Mouse (Mus musculus): ENCODE results near the gene Gm20388. TPM values are rescaled to one million over a fixed set of nuclear protein-coding genes. Genes with fewer than 3 reads are reported as not detected.
A peak's percentile ranks its signal among the peaks of the same experiment; 100 is the strongest.

Gene Gm20388
- polyA plus RNA-seq, 1 experiment from 2014 or later: 5.5 TPM

DNA sequence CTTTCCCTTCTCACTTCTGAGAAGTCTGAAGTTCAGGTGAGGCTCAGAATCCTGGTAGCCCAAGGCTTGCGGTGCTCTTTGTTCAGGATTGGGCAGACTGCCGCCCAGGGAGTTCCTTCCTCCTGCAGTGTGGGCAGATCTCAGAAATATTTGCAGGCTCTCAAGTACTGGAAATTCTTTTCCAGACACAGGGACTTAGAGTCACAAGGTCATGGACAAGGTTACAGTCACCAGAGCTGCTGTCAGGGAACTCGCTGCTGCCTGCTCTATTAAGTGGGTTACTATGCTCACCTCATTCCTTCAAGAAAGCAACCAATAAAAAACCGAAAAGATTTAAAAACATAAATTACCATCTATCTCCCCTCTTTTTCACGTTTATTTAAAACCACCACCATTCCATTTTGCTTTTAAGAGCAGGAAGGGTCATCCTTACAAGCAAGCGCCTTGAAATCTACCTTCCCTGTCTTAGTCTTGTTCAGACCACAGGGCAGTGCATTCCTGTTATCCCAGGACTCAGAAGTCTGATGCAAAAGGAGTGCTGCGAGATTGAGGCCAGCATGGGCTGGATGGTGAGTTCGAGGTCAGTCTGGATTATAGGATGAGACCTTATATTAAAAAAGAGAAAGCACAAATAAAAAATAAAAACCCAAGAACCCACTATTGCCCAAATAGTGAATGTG, 4320.0 kb downstream of the Gm20388 start:
- peaks cover 19% of the 10 kb centered on the region for H3K4me1 ChIP-seq
- no peaks in the 10 kb centered on the region for H3K27me3 ChIP-seq
- WGBS: 42% methylated on average over 8 of the region's 8 CpGs
- no peaks in the 10 kb centered on the region for H3K9me3 ChIP-seq
- H3K4me2 ChIP-seq: peak overlapping the region; percentile 95
- H3K9ac ChIP-seq: no peak overlapping the region
- H3K27ac ChIP-seq: peak overlapping the region; percentile 16; the same call in 1 of the 2 replicates
- H3K4me3 ChIP-seq: peak overlapping the region; percentile 73
- no peaks in the 10 kb centered on the region for H3K36me3 ChIP-seq
- 0 out of 2 replicates have a peak, but pooled peaks have one; percentile 12 for ATAC-seq (ENCODE audit: borderline replicate concordance, extremely low read depth, low FRiP score, low TSS enrichment)

DNA sequence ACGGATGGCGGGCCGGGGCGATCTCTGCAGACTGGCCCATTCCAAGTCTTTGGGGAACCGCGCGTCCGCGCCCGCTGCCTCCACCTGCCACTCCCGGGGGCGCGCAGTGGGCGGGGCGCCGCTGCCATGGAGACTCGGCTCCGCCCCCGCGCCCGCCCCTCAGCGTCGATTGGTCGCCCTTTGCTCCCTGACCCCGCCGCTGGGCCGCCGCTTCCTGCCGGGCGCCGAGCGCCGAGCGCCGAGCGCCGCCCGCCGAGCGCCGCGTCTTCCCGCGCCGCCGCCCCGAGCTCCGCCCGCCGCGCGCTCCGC, 4320.5 kb downstream of the Gm20388 start, which contains the start of gene Galnt2:
TSS of gene Galnt2 (plus strand) at position 216 of the 309 bp plus-strand sequence.
- Histone ChIP-seq H3K4me1 (peaks cover 19% of the 10 kb centered on the region), H3K27ac (peak within 1 kb of the TSS; percentile 73), H3K36me3 (no peaks in the 10 kb centered on the region), H3K4me3 (peak within 1 kb of the TSS; percentile 73), H3K4me2 (peak within 1 kb of the TSS; percentile 95), H3K9ac (peak within 1 kb of the TSS; percentile 83), H3K9me3 (no peaks in the 10 kb centered on the region), H3K27me3 (no peaks in the 10 kb centered on the region)
- ATAC-seq (ENCODE audit: borderline replicate concordance, extremely low read depth, low FRiP score, low TSS enrichment): peak; percentile 86
- under 1% methylated on average over 53 of the region's 53 CpGs for WGBS

GRCm38 (mm10) chr8:124231485-124232279, 4321.0 kb downstream of the Gm20388 start:
- Histone ChIP-seq H3K4me1 (peaks cover 19% of the 10 kb centered on the region), H3K27ac (peak overlapping the region; percentile 73), H3K9me3 (no peaks in the 10 kb centered on the region), H3K9ac (peak overlapping the region; percentile 83), H3K4me3 (peak overlapping the region; percentile 73), H3K36me3 (no peaks in the 10 kb centered on the region), H3K27me3 (no peaks in the 10 kb centered on the region), H3K4me2 (peak overlapping the region; percentile 95)
- WGBS: under 1% methylated on average over 80 of the region's 83 CpGs
- peak; percentile 68 for ATAC-seq (ENCODE audit: borderline replicate concordance, extremely low read depth, low FRiP score, low TSS enrichment)

- no peaks in the 10 kb centered on the region for H3K9me3 ChIP-seq
- peaks cover 19% of the 10 kb centered on the region for H3K4me1 ChIP-seq
- peak overlapping the region; percentile 95 for H3K4me2 ChIP-seq
- no peak overlapping the region for H3K27ac ChIP-seq
- no peaks in the 10 kb centered on the region for H3K36me3 ChIP-seq
- ATAC-seq (ENCODE audit: borderline replicate concordance, extremely low read depth, low FRiP score, low TSS enrichment): no peak
- H3K9ac ChIP-seq: peak overlapping the region; percentile 83
- peak overlapping the region; percentile 73 for H3K4me3 ChIP-seq
- 2% methylated on average over 18 of the region's 18 CpGs for WGBS
- H3K27me3 ChIP-seq: no peaks in the 10 kb centered on the region
These were observed 4321.6 kb downstream of the Gm20388 start for GRCm38 (mm10) chr8:124232280-124232600.

DNA sequence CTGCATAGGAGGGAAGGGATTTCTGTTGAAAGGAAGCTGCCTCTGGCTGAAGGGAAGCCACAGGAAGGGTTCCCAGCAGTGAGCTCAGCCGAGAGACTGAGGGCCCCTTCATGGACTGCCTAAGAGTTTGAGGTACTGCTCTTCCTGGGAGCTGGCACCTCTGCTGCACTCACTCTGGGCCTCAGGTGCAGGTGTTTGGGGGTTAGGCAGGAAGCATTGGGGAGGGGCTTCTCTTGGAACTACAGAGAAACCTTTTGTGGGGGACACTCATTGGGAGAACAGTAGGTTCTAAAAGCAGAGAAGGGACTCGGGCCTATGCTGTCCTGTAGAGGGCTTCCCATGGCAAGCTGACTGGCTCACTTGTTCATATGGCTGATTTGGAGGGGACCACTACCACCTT, 4323.9 kb downstream of the Gm20388 start:
- Histone ChIP-seq H3K36me3 (no peaks in the 10 kb centered on the region), H3K4me1 (peaks cover 24% of the 10 kb centered on the region), H3K4me2 (no peak overlapping the region), H3K9ac (no peak overlapping the region), H3K4me3 (no peak overlapping the region), H3K27ac (no peak overlapping the region), H3K9me3 (no peaks in the 10 kb centered on the region), H3K27me3 (no peaks in the 10 kb centered on the region)
- ATAC-seq (ENCODE audit: borderline replicate concordance, extremely low read depth, low FRiP score, low TSS enrichment): no peak
- WGBS: 51% methylated on average over 2 of the region's 2 CpGs

DNA sequence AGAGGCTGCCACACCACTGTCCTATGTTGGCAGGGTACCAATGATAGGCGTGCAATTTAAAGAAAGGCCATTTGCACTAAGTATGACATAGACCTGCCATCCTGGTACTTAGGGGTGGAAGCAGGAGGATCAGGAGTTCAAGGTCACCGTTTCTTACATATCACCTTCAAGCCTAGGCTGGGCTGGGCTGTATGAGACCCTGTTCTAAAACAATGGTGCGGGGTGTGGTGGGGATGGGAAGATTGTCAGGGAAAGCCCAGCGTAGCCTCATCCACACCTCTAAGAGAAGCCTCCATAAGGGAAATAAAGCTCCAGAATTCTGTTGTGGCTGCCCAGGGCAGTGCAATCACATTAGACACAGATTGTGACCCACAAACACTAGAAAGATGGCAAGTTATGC, 4324.9 kb downstream of the Gm20388 start:
- Histone ChIP-seq H3K36me3 (no peaks in the 10 kb centered on the region), H3K9me3 (no peaks in the 10 kb centered on the region), H3K4me2 (no peak overlapping the region), H3K4me3 (no peak overlapping the region), H3K27me3 (no peaks in the 10 kb centered on the region), H3K27ac (no peak overlapping the region), H3K4me1 (peaks cover 31% of the 10 kb centered on the region), H3K9ac (no peak overlapping the region)
- no peak for ATAC-seq (ENCODE audit: borderline replicate concordance, extremely low read depth, low FRiP score, low TSS enrichment)
- WGBS: 88% methylated on average over 4 of the region's 4 CpGs

DNA sequence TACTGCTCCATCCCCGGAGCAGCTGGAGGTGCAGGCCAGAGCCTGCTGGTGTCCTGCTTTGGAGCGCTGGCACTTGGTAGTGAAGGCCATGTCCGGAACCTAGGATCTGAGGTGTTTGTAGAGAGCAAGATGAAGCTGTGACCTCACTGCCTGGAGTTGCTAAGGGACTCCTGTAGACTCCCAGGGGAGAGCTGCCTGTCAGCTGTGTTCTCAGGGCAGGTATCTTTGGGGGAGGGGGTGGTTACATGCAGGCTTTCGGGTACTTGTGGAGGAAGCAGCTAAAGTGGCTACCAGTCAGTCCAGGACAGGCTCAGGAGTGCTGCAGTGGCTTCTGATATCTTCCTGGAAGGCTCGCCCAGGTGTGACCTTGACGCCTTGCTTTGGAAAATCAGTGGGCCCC, 4328.7 kb downstream of the Gm20388 start:
- no peak overlapping the region for H3K4me3 ChIP-seq
- no peak for ATAC-seq (ENCODE audit: borderline replicate concordance, extremely low read depth, low FRiP score, low TSS enrichment)
- H3K4me1 ChIP-seq: peaks cover 35% of the 10 kb centered on the region
- no peak overlapping the region for H3K27ac ChIP-seq
- no peaks in the 10 kb centered on the region for H3K9me3 ChIP-seq
- no peaks in the 10 kb centered on the region for H3K27me3 ChIP-seq
- H3K4me2 ChIP-seq: no peak overlapping the region
- H3K36me3 ChIP-seq: no peaks in the 10 kb centered on the region
- H3K9ac ChIP-seq: no peak overlapping the region
- WGBS: 60% methylated on average over 6 of the region's 6 CpGs

GRCm38 (mm10) chr8:124240932-124241331, 4330.3 kb downstream of the Gm20388 start:
- WGBS: 34% methylated on average over 8 of the region's 8 CpGs
- no peak overlapping the region for H3K4me2 ChIP-seq
- H3K27ac ChIP-seq: no peak overlapping the region
- H3K36me3 ChIP-seq: no peaks in the 10 kb centered on the region
- no peaks in the 10 kb centered on the region for H3K9me3 ChIP-seq
- H3K9ac ChIP-seq: no peak overlapping the region
- H3K4me3 ChIP-seq: no peak overlapping the region
- H3K4me1 ChIP-seq: peaks cover 35% of the 10 kb centered on the region
- no peaks in the 10 kb centered on the region for H3K27me3 ChIP-seq
- no peak for ATAC-seq (ENCODE audit: borderline replicate concordance, extremely low read depth, low FRiP score, low TSS enrichment)

DNA sequence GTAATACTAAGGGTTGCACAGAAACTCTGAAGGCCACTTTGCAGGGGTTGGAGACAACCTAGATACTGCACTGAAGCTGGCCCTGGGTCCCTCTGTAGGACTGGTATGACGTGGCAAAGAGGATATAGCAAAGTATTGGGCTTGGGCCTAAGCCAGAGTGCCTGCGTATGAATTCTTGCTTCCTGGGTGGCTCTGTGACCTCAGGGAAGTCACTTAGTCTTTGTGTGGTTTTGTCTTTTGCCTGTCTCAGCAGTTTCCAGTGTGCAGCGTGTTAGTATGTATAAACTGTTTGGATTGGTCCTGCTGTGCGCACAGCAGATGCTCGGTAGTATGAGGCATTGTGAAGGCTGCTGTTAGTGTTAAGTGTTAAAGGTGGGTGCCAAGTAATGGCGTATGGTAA, 4331.6 kb downstream of the Gm20388 start:
- Histone ChIP-seq H3K4me3 (no peak overlapping the region), H3K4me1 (peaks cover 37% of the 10 kb centered on the region), H3K27me3 (no peaks in the 10 kb centered on the region), H3K27ac (no peak overlapping the region), H3K9me3 (no peaks in the 10 kb centered on the region), H3K4me2 (no peak overlapping the region), H3K9ac (no peak overlapping the region), H3K36me3 (no peaks in the 10 kb centered on the region)
- ATAC-seq (ENCODE audit: borderline replicate concordance, extremely low read depth, low FRiP score, low TSS enrichment): no peak
- 57% methylated on average over 6 of the region's 6 CpGs for WGBS

DNA sequence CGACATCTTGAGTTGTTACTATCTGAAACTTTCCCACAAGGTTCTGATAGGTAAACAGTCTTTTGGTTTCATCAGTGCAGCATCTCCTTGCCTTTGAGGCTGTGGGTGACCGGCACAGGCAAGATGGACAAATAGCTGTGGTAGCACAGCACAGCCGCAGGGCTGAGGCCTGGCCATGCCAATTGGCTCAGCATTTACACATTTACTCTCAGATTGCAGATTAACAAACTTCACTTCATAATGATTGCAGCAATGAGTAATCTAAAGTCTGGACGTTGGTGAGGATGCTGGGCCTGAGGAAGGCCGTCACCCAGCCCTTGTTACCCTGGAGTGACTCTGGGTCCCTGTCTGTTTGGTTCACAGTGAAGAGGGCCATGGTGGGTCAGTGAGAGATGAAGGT, 4332.3 kb downstream of the Gm20388 start:
- Histone ChIP-seq H3K9ac (no peak overlapping the region), H3K4me2 (no peak overlapping the region), H3K9me3 (no peaks in the 10 kb centered on the region), H3K4me1 (peaks cover 39% of the 10 kb centered on the region), H3K27me3 (no peaks in the 10 kb centered on the region), H3K36me3 (no peaks in the 10 kb centered on the region), H3K27ac (no peak overlapping the region), H3K4me3 (no peak overlapping the region)
- 93% methylated on average over 5 of the region's 5 CpGs for WGBS
- no peak for ATAC-seq (ENCODE audit: borderline replicate concordance, extremely low read depth, low FRiP score, low TSS enrichment)

DNA sequence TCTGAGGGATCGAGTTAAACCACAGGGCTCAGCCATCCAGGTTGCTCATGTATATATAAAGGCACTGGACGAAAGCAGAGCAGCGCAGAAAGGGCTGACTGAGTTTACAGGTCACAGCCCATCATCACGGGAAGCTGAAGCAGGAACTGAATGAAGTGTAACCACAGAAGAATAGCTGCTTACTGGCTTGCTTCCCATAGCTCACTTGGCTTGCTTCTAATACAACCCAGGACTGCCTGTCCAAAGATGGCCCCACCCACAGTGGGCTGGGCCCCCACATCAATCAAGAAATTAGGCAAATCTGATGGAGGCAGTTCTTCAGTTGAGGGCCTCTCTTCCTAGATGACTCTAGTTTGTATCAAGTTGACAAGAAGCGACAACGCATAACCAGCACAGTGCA, 4336.9 kb downstream of the Gm20388 start:
- 66% methylated on average over 6 of the region's 6 CpGs for WGBS
- Histone ChIP-seq H3K4me1 (peaks cover 35% of the 10 kb centered on the region), H3K27me3 (no peaks in the 10 kb centered on the region), H3K27ac (no peak overlapping the region), H3K36me3 (no peaks in the 10 kb centered on the region), H3K4me2 (no peak overlapping the region), H3K9me3 (no peaks in the 10 kb centered on the region), H3K4me3 (no peak overlapping the region), H3K9ac (no peak overlapping the region)
- no peak for ATAC-seq (ENCODE audit: borderline replicate concordance, extremely low read depth, low FRiP score, low TSS enrichment)

- 77% methylated on average over 6 of the region's 6 CpGs for WGBS
- no peaks in the 10 kb centered on the region for H3K9me3 ChIP-seq
- no peak overlapping the region for H3K4me3 ChIP-seq
- peaks cover 45% of the 10 kb centered on the region for H3K4me1 ChIP-seq
- no peaks in the 10 kb centered on the region for H3K36me3 ChIP-seq
- H3K27me3 ChIP-seq: no peaks in the 10 kb centered on the region
- no peak for ATAC-seq (ENCODE audit: borderline replicate concordance, extremely low read depth, low FRiP score, low TSS enrichment)
- no peak overlapping the region for H3K9ac ChIP-seq
- no peak overlapping the region for H3K27ac ChIP-seq
- no peak overlapping the region for H3K4me2 ChIP-seq
These were observed 4338.0 kb downstream of the Gm20388 start for GRCm38 (mm10) chr8:124248688-124249087.

Data from lung, embryonic 15.5 days (tissue).